Mouse (Mus musculus) neural tube, embryonic 10.5 days (tissue): ENCODE results near the gene Gabrb2.

ENCODE experiments used
- DNase-seq: peaks from one replicate; pipeline ENCODE4 v3.0.0-alpha.2; 2017; ENCODE audit warnings: low spot score; ENCODE audit errors: extremely low spot score

Gene Gabrb2

GRCm38 (mm10) chr11:42532577-42532976 is 113.0 kb downstream of the Gabrb2 start:
- no peak for DNase-seq

- no peak for DNase-seq
Observed at GRCm38 (mm10) chr11:42535286-42535685, 115.7 kb downstream of the Gabrb2 start.

DNA sequence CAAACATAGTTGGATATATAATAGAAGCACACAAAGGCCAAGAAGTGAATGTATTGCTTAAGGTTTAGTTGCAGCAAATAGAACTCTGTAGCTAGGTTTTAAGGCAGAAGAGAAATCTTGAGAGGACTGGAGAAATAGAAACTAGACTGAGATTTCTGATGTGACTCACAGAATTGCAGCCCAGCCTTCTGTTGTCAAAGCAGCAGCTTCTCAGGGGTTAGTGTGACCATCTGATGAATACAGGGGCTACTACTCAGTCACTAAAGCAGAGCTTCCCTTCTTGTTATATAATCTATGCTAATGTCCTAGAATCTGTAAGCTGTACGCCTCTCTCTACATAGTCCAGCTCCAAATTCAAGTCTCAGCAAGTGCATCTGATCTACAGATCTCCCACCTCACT is 116.3 kb downstream of the Gabrb2 start:
- no peak for DNase-seq

DNA sequence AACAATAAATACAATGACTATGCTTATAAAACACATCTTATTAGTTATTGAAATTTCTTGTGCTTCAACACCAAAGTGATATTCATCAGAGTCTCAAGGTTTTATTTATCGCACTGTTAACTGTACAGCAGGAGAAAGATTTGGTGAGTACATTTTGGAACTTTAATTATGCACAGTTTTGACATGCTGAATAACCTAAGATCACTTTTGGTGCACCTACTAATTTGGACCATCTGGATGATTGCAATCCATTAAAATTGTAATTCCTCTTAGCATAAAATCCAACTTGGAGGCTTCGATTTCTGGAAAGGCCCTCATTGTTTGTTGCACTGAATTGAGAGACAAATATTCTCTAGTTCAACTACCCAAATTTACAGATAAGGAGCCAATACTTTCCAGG is 123.3 kb downstream of the Gabrb2 start:
- DNase-seq, result no peak

- DNase-seq, result no peak
Observed at GRCm38 (mm10) chr11:42566023-42566422, 146.5 kb downstream of the Gabrb2 start.

DNA sequence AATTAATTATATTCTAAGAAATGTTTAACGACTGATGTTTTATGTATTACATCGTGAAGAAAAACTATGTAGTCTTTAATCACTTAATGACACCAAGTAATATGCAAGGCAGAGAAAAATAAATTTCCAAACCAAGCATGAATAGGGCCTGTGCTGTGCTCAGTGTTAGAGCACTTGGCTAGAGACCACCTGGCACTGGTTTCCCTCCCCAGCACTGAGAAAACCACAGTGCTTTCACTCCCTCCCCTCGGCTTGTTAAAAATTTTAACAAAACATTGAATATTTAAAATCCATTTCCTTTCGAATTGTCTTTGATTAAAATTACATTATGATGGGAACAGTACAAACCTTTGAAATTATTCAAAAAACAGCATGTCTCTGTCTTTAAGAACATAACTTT is 151.9 kb downstream of the Gabrb2 start:
- no peak for DNase-seq

DNA sequence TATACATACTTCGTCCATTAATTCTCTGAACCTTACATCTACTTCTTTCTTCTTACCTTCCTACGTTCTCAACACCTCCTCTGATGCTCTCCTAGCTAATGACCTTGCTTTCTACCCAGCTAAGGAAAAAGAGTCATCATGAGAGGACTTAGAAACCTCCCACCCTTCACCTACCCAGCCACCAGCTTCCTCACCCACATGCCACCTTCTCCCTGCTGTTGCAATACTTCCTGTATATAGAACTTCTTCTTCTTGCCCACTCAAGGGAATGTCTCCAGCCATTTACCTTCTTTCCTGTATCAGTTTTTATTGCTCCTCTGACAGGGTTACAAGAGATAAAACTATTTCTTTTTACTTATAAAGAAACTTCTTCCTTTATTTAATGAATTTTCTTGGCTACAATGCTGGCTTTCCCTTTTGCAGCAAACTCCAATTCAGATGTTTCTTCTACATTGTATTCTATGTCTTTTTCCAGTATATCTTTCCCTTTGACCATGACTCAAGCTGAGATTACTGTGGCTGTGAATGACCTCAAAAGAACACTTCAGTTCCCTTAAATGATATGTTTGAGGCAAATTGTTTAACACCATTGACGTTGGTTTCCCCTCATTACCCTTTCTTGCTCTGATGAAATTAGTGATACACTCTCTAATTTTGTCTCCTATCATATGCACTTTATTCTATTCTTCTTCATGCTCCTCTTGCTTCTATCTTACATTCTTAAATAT is 155.8 kb downstream of the Gabrb2 start:
- no peak for DNase-seq

DNA sequence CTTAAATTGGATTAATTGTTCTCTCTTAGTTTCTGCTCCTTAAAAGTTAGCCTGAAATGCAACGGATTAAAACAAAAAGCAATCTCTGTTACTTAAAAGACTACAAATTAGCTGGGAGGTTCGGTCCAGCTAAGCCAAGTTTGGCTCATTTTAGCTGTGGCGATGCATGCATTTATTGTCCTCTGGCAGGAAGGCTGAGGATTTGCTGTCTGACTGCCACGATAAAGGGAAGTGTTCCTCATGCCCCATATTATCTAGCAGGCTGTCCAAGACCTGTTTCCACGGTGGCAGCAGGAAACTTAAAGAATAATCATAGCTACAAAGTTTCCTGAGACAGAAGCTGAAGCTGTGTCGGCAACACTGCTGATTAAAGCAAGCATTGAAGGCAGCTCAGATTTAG is 160.2 kb downstream of the Gabrb2 start:
- DNase-seq, result no peak

DNA sequence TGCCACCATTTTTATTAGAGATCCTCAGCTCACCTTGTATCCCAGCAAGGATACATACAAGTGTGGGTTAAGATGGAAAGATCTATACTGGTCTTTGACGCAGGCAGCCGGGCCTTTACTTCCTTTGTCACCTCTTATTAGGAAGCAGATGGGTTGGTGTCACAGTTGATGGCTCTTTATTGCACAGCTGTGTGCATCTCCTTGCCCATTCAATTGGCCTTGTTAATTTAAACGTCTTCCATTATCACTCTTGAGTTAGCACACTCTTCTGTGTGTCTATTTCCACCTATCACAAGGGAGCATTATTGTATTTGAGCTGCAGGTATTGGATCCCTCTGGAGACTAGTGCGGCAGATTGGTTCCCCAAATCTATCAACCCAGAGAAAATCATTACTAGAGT is 161.6 kb downstream of the Gabrb2 start:
- no peak for DNase-seq

DNA sequence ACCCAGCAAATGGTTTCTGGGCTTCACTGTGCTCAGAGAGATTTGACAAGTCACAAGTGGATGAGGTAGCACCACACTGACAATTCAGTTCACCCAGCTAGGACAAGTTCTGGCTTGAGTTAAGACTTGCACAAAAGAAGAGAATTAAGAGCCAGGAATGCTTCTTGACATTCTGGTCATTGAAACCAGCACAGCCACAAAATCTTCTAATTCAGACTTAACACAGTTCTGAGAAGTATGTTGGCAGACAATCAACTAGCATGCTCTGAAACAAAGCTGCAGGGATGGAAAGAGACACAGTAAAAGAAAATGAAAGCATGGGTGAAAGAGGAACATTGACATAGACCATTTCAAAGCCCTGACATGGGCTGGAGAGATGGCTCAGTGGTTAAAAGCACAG is 162.2 kb downstream of the Gabrb2 start:
- DNase-seq, result no peak

GRCm38 (mm10) chr11:42592418-42592817 is 172.9 kb downstream of the Gabrb2 start:
- no peak for DNase-seq

DNA sequence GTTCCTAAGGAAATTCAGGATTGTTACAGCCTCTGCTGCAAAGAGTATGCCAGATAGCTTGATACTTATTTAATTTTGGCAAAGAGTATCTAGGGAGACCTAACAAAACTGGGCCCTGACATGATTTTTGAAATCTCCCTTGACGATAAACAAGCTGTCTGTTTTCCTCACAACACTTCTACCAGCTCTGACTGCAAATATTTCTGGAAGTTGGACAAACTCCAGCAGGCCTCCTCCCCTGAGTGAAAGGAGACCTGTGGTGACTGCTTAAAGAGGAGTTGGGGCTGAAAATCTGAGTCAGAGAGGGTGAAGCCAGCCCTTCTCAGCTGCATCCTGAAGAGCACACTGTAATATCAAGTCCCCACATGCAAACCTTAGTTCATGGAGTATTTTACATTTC is 186.7 kb downstream of the Gabrb2 start:
- DNase-seq, result no peak

- DNase-seq, result no peak
Observed at GRCm38 (mm10) chr11:42609128-42609763, 189.7 kb downstream of the Gabrb2 start.

GRCm38 (mm10) chr11:42618195-42618594 is 198.6 kb downstream of the Gabrb2 start:
- DNase-seq, result no peak

- no peak for DNase-seq
Observed at GRCm38 (mm10) chr11:42621109-42621508, 201.6 kb downstream of the Gabrb2 start.

GRCm38 (mm10) chr11:42650111-42650510 is 230.6 kb downstream of the Gabrb2 start:
- no peak for DNase-seq

- no peak for DNase-seq
Observed at GRCm38 (mm10) chr11:42651572-42651971, 232.0 kb downstream of the Gabrb2 start.

DNA sequence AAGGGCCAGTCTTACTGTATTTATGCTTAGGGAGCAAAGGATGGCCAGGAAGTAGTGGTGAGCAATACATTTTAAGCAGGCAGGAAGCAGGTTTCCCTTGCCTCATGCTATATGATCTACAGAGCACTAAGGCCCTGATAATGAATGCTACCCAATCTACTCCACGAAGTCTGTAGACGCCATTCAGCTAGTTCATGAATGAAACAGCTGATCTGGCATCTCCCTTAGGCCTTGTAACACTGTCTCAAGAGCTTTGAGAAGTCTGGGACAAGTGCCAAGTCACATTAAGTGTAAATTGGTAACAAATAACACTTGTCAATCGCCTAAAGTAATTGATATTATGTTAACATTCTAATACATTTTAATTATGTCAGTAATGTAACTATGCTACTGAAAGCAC is 234.6 kb downstream of the Gabrb2 start:
- DNase-seq, result no peak

DNA sequence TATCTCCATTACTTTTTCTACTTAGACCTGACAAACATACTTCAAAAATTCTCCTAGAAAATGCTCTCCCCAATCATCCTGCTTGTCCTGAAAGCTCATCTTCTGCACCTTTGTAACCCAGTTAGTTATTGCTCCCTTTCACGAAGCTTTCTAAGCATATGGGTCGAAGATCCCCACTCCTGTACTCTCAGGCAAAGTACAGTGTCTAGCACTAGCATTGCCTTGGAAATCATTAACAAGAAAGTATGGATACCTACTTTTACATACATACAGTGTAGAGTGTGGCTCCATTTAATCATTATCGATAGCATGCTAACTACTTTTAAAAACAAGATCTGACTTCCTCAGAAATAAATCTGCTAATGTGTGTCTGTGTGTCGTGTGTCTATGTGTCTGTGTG is 249.1 kb downstream of the Gabrb2 start:
- DNase-seq, result no peak
